Mouse (Mus musculus) C2C12 (cell line): Measurements from ENCODE around the gene Gfra1. TPM values are rescaled to one million over a fixed set of nuclear protein-coding genes. Genes with fewer than 3 reads are reported as not detected.
A peak's percentile ranks its signal among the peaks of the same experiment; 100 is the strongest.

Experiments
- H3K27me3 ChIP-seq: one replicate; pipeline ENCODE4 v1.6.1; 2011; ENCODE audit not compliant: control insufficient read depth, insufficient read depth, insufficient read length
- H3K36me3 ChIP-seq: one replicate; pipeline ENCODE4 v1.6.1; 2011; ENCODE audit not compliant: control insufficient read depth, insufficient read depth
- H3K4me3 ChIP-seq: one replicate; pipeline ENCODE4 v1.5.1; 2011; ENCODE audit warnings: mild to moderate bottlenecking, control low read depth; ENCODE audit not compliant: poor library complexity, insufficient read depth, severe bottlenecking
- H3K79me2 ChIP-seq: one replicate; pipeline ENCODE4 v1.6.1; 2011; ENCODE audit not compliant: control insufficient read depth, insufficient read depth
- H3K79me3 ChIP-seq: one replicate; pipeline ENCODE4 v1.6.1; 2011; ENCODE audit warnings: low read depth, control low read depth
- H3ac ChIP-seq: one replicate; pipeline ENCODE3; 2011; ENCODE audit warnings: low read depth; ENCODE audit not compliant: control insufficient read depth, insufficient read length
- CEBPB ChIP-seq: IDR thresholded peaks from one replicate; pipeline ENCODE4 v1.6.1; 2011; ENCODE audit warnings: low read depth, mild to moderate bottlenecking, control low read depth, moderate library complexity
- CTCF ChIP-seq: IDR thresholded peaks from one replicate; pipeline ENCODE4 v1.5.1; 2011; ENCODE audit not compliant: control insufficient read depth, insufficient read depth, insufficient read length
- FOSL1 ChIP-seq: IDR thresholded peaks from one replicate; pipeline ENCODE4 v1.8.0; 2011; ENCODE audit warnings: mild to moderate bottlenecking, low read length; ENCODE audit not compliant: poor library complexity, insufficient read depth, severe bottlenecking
- MAX ChIP-seq: IDR thresholded peaks from one replicate; pipeline ENCODE4 v1.6.1; 2011; ENCODE audit warnings: mild to moderate bottlenecking, control low read depth
- MYOD1 ChIP-seq: IDR thresholded peaks from one replicate; pipeline ENCODE4 v1.6.1; 2011; ENCODE audit warnings: low read depth; ENCODE audit not compliant: control insufficient read depth, insufficient read length
- MYOG ChIP-seq: IDR thresholded peaks from one replicate; pipeline ENCODE4 v1.6.1; 2011; ENCODE audit not compliant: control insufficient read depth, insufficient read length; ENCODE audit errors: extremely low read depth
- USF1 ChIP-seq: IDR thresholded peaks from one replicate; pipeline ENCODE4 v1.6.1; 2011; ENCODE audit warnings: low read depth, mild to moderate bottlenecking, control low read depth, moderate library complexity
- polyA plus RNA-seq: library from polyadenylated mRNA; unstranded; fragments of >200 nt; fragmentation: generic; extraction: Trizol; gene quantifications from one replicate; pipeline ENCODE4 v1.2.1, GENCODE M21; 2012; ENCODE audit warnings: missing spikeins

Gene Gfra1
- polyA plus RNA-seq, 1 experiment, result 16.8 TPM

GRCm38 (mm10) chr19:58482373-58482977 lies 26.8 kb upstream of the Gfra1 start:
- no peaks in the 10 kb centered on the region for H3K79me2 ChIP-seq
- H3K36me3 ChIP-seq, result no peaks in the 10 kb centered on the region
- no peak overlapping the region for H3K4me3 ChIP-seq
- no peaks in the 10 kb centered on the region for H3K79me3 ChIP-seq
- TF ChIP-seq MYOG (no peak), CEBPB (no peak), FOSL1 (no peak), MYOD1 (no peak), CTCF (no peak), USF1 (no peak), MAX (no peak)
- no peak overlapping the region for H3ac ChIP-seq
- no peaks in the 10 kb centered on the region for H3K27me3 ChIP-seq

GRCm38 (mm10) chr19:58474251-58474650 lies 18.5 kb upstream of the Gfra1 start:
- H3ac ChIP-seq, result no peak overlapping the region
- no peaks in the 10 kb centered on the region for H3K27me3 ChIP-seq
- no peak for TF ChIP-seq CTCF
- no peak for TF ChIP-seq USF1
- no peak for TF ChIP-seq CEBPB
- TF ChIP-seq MYOD1, result no peak
- no peak overlapping the region for H3K4me3 ChIP-seq
- H3K79me3 ChIP-seq, result no peaks in the 10 kb centered on the region
- no peaks in the 10 kb centered on the region for H3K36me3 ChIP-seq
- no peaks in the 10 kb centered on the region for H3K79me2 ChIP-seq

- no peak overlapping the region for H3ac ChIP-seq
- H3K27me3 ChIP-seq, result no peaks in the 10 kb centered on the region
- H3K79me2 ChIP-seq, result no peaks in the 10 kb centered on the region
- H3K79me3 ChIP-seq, result no peaks in the 10 kb centered on the region
- no peak overlapping the region for H3K4me3 ChIP-seq
- TF ChIP-seq MYOD1 (no peak), CTCF (peak; percentile 58)
- no peaks in the 10 kb centered on the region for H3K36me3 ChIP-seq
These were observed 13.7 kb upstream of the Gfra1 start for GRCm38 (mm10) chr19:58469421-58469820.

- no peaks in the 10 kb centered on the region for H3K79me2 ChIP-seq
- TF ChIP-seq CEBPB (no peak), FOSL1 (no peak), MYOD1 (no peak), MYOG (no peak), MAX (no peak), CTCF (no peak), USF1 (no peak)
- H3K4me3 ChIP-seq, result no peak overlapping the region
- no peaks in the 10 kb centered on the region for H3K36me3 ChIP-seq
- no peaks in the 10 kb centered on the region for H3K79me3 ChIP-seq
- H3K27me3 ChIP-seq, result no peaks in the 10 kb centered on the region
- no peak overlapping the region for H3ac ChIP-seq
These were observed 12.6 kb upstream of the Gfra1 start for GRCm38 (mm10) chr19:58468331-58468730.

- Histone ChIP-seq H3K27me3 (no peaks in the 10 kb centered on the region), H3ac (no peak overlapping the region), H3K4me3 (no peak overlapping the region), H3K79me3 (no peaks in the 10 kb centered on the region), H3K79me2 (no peaks in the 10 kb centered on the region), H3K36me3 (no peaks in the 10 kb centered on the region)
- TF ChIP-seq MYOD1, result no peak
- no peak for TF ChIP-seq CTCF
- TF ChIP-seq CEBPB, result no peak
- TF ChIP-seq USF1, result no peak
- TF ChIP-seq FOSL1, result no peak
- no peak for TF ChIP-seq MYOG
- no peak for TF ChIP-seq MAX
These were observed 8.0 kb upstream of the Gfra1 start for GRCm38 (mm10) chr19:58463755-58464154.

GRCm38 (mm10) chr19:58460361-58461022 lies 4.8 kb upstream of the Gfra1 start:
- no peak for TF ChIP-seq MYOG
- TF ChIP-seq FOSL1, result no peak
- no peak for TF ChIP-seq MYOD1
- no peak for TF ChIP-seq CTCF
- no peak for TF ChIP-seq MAX
- TF ChIP-seq USF1, result no peak
- no peak for TF ChIP-seq CEBPB

More at GRCm38 (mm10) chr19:58460361-58461022, 4.8 kb upstream of the Gfra1 start:
- no peak overlapping the region for H3ac ChIP-seq
- no peaks in the 10 kb centered on the region for H3K79me3 ChIP-seq
- no peaks in the 10 kb centered on the region for H3K27me3 ChIP-seq
- H3K4me3 ChIP-seq, result no peak overlapping the region
- no peaks in the 10 kb centered on the region for H3K79me2 ChIP-seq
- no peaks in the 10 kb centered on the region for H3K36me3 ChIP-seq
